Mouse (Mus musculus): ENCODE data around the gene Wfdc13.

GRCm38 (mm10) chr2:164641129-164641528 lies 43.8 kb upstream of the Wfdc13 start:
- no peak for TF ChIP-seq POLR2A (IDR thresholded peaks at IDR 0.05; ENCODE audit: control insufficient read depth, extremely low read depth, insufficient read depth, low read length, poor library complexity)
- no peak for TF ChIP-seq CTCF (IDR thresholded peaks at IDR 0.05; ENCODE audit: borderline replicate concordance, control insufficient read depth, extremely low read depth, insufficient read depth, low read length, poor library complexity)
